Mouse (Mus musculus): Measurements from ENCODE around the gene Klk1b4.

GRCm38 (mm10) chr7:44208307-44208706, 1.1 kb downstream of the Klk1b4 start:
- TF ChIP-seq CTCF (IDR thresholded peaks at IDR 0.05; ENCODE audit: low read depth) (no peak), EP300 (IDR thresholded peaks at IDR 0.05; ENCODE audit: low read depth) (no peak)
